Mouse (Mus musculus): ENCODE measurements at regions not wholly inside any gene's neighbourhood (a gene's known extent, or its start where the extent isn't known, plus 50 kb on each side); places are given as distances from the start of the nearest gene placed in this dataset.

- WGBS, result 86% methylated on average over 2 of the region's 2 CpGs
- Histone ChIP-seq H3K4me3 (replicated peaks) (no peak overlapping the region), H3K27ac (replicated peaks) (no peak overlapping the region), H3K9ac (no peak overlapping the region), H3K27me3 (no peaks in the 10 kb centered on the region), H3K4me1 (no peaks in the 10 kb centered on the region; the same call in 1 of the 2 replicates), H3K36me3 (no peaks in the 10 kb centered on the region), H3K9me3 (replicated peaks) (no peaks in the 10 kb centered on the region), H3K4me2 (replicated peaks) (no peak overlapping the region)
- ATAC-seq (ENCODE audit: insufficient number of reproducible peaks, low FRiP score, low TSS enrichment, low read depth), result no peak
Observed at GRCm38 (mm10) chr11:89247991-89248390, 54.1 kb downstream of the Nog start.

GRCm38 (mm10) chr11:89243370-89243769, 58.8 kb downstream of the Nog start:
- H3K36me3 ChIP-seq, result no peaks in the 10 kb centered on the region
- H3K9ac ChIP-seq, result no peak overlapping the region
- no peak overlapping the region for H3K27ac ChIP-seq (replicated peaks)
- no peaks in the 10 kb centered on the region for H3K9me3 ChIP-seq (replicated peaks)
- no peaks in the 10 kb centered on the region for H3K27me3 ChIP-seq
- no peak for ATAC-seq (ENCODE audit: insufficient number of reproducible peaks, low FRiP score, low TSS enrichment, low read depth)
- H3K4me1 ChIP-seq, result peaks cover 7% of the 10 kb centered on the region; the same call in 1 of the 2 replicates
- no peak overlapping the region for H3K4me3 ChIP-seq (replicated peaks)
- 26% methylated on average over 3 of the region's 3 CpGs for WGBS
- H3K4me2 ChIP-seq (replicated peaks), result no peak overlapping the region

DNA sequence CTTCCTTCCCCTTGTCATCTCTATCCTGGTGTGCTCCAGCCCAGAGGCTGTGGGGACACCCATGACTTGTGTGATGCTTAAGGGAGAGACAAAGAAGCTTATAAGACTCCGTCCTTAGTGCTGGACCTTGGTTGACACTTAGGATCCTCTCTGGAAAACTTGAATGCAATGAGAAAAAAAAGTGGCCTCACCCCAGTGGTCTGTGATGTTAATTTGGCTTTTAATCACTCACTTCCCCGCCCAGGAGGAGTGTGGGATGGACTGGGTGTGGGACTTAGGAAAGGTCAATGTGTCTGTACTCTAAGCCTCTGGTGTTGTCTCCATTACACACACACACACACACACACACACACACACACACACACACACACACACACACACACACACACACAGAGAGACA, 60.0 kb downstream of the Nog start:
- Histone ChIP-seq H3K36me3 (no peaks in the 10 kb centered on the region), H3K4me1 (peaks cover 7% of the 10 kb centered on the region; the same call in 1 of the 2 replicates), H3K4me2 (replicated peaks) (no peak overlapping the region), H3K4me3 (replicated peaks) (no peak overlapping the region), H3K27ac (replicated peaks) (no peak overlapping the region), H3K9me3 (replicated peaks) (no peaks in the 10 kb centered on the region), H3K27me3 (no peaks in the 10 kb centered on the region), H3K9ac (no peak overlapping the region)
- whole genome bisulfite sequencing, result 72% methylated on average over 2 of the region's 2 CpGs
- no peak for ATAC-seq (ENCODE audit: insufficient number of reproducible peaks, low FRiP score, low TSS enrichment, low read depth)

- Histone ChIP-seq H3K27me3 (no peaks in the 10 kb centered on the region), H3K9ac (no peak overlapping the region), H3K36me3 (no peaks in the 10 kb centered on the region), H3K27ac (replicated peaks) (no peak overlapping the region), H3K9me3 (replicated peaks) (no peaks in the 10 kb centered on the region), H3K4me1 (peaks cover 7% of the 10 kb centered on the region; the same call in 1 of the 2 replicates), H3K4me3 (replicated peaks) (no peak overlapping the region), H3K4me2 (replicated peaks) (peak overlapping the region; percentile 26; the same call in 1 of the 2 replicates)
- 29% methylated on average over 9 of the region's 9 CpGs for WGBS
- ATAC-seq (ENCODE audit: insufficient number of reproducible peaks, low FRiP score, low TSS enrichment, low read depth), result no peak
Observed at GRCm38 (mm10) chr11:89239891-89240290, 62.2 kb downstream of the Nog start.

DNA sequence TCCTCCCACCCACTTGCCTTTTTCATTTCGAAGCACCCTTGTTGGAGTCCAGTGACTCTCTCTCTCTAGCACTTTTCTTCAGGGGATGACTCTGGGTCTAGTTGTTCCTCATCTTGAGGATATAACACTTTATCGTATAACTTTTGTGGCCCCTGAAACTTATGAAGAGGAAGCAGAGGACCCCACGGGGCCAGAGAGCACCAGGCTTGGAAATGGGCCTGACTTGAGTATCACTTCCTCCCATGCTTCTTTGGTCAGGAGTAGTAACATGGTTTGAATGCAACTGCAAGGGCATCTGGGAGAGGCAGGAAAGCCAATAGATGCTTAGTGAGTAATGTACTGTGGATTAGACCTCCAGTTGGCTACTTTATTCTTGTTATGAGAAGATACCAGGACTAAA, 65.2 kb downstream of the Nog start:
- Histone ChIP-seq H3K36me3 (no peaks in the 10 kb centered on the region), H3K4me2 (replicated peaks) (no peak overlapping the region), H3K9ac (no peak overlapping the region), H3K4me3 (replicated peaks) (no peak overlapping the region), H3K4me1 (peaks cover 7% of the 10 kb centered on the region; the same call in 1 of the 2 replicates), H3K27ac (replicated peaks) (no peak overlapping the region), H3K9me3 (replicated peaks) (no peaks in the 10 kb centered on the region), H3K27me3 (no peaks in the 10 kb centered on the region)
- ATAC-seq (ENCODE audit: insufficient number of reproducible peaks, low FRiP score, low TSS enrichment, low read depth), result no peak
- WGBS, result 88% methylated on average over 3 of the region's 3 CpGs

DNA sequence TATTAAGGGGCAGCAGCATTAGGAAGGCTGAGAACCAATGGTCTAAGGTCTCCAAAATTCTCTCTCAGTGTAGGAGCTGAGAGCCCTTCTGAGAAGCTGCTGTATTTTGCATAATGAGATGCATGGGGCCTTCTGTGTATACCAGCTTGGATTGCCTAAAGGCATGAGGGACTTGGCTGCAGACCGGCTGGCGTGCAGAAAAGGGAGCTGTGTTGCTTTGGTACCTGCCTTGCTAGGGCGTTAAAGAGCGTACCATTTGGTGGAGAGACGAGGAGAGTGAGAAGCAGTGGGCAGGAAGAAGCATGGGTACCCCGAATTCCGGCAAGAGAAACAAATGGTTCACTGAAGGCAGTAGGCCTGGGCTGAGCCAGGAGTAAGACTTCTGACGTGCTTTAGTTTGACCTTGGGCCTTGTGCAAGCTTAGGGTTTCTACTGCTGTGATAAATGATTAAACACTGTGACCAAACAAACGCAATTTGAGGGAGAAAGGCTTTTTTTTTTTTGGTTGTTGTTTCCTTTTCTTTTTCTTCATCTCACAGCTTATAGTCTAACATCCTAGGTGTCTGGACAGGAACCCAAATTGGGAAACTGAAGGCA, 69.2 kb downstream of the Nog start:
- 0 out of 2 replicates have a peak, but pooled peaks cover 5% of the 10 kb centered on the region for H3K4me1 ChIP-seq
- H3K36me3 ChIP-seq, result no peaks in the 10 kb centered on the region
- no peak overlapping the region for H3K9ac ChIP-seq
- no peak overlapping the region for H3K27ac ChIP-seq (replicated peaks)
- H3K4me3 ChIP-seq (replicated peaks), result no peak overlapping the region
- no peaks in the 10 kb centered on the region for H3K27me3 ChIP-seq
- WGBS, result 60% methylated on average over 9 of the region's 9 CpGs
- no peaks in the 10 kb centered on the region for H3K9me3 ChIP-seq (replicated peaks)
- no peak overlapping the region for H3K4me2 ChIP-seq (replicated peaks)
- ATAC-seq (ENCODE audit: insufficient number of reproducible peaks, low FRiP score, low TSS enrichment, low read depth), result no peak

GRCm38 (mm10) chr11:89229726-89230125, 72.4 kb downstream of the Nog start:
- Histone ChIP-seq H3K4me3 (replicated peaks) (no peak overlapping the region), H3K4me2 (replicated peaks) (no peak overlapping the region), H3K9ac (no peak overlapping the region), H3K27me3 (no peaks in the 10 kb centered on the region), H3K9me3 (replicated peaks) (no peaks in the 10 kb centered on the region), H3K4me1 (0 out of 2 replicates have a peak, but pooled peaks cover 5% of the 10 kb centered on the region), H3K27ac (replicated peaks) (no peak overlapping the region), H3K36me3 (no peaks in the 10 kb centered on the region)
- ATAC-seq (ENCODE audit: insufficient number of reproducible peaks, low FRiP score, low TSS enrichment, low read depth), result no peak
- 34% methylated on average over 5 of the region's 5 CpGs for WGBS

DNA sequence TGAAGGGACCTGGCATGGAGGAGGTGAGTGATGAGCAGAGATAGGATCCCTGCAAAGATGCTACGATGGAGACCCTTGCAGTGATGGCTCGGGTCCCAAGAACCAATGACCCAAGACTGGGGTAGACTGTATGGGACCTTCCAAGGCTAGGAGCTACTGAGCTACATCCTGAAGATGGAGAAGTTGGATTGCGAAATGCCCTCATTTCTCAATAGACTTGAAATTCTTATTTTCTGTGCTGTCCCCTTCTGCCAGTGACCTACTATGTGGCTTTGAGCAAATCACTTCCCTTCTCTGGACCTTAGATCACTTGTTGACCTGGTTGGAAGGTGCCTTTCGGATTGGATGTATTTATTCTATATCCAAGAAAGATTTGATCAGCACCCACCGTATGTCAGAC, 88.9 kb downstream of the Nog start:
- WGBS, result 85% methylated on average over 5 of the region's 5 CpGs
- Histone ChIP-seq H3K36me3 (no peaks in the 10 kb centered on the region), H3K4me3 (replicated peaks) (no peak overlapping the region), H3K27ac (replicated peaks) (no peak overlapping the region), H3K27me3 (no peaks in the 10 kb centered on the region), H3K9ac (no peak overlapping the region), H3K4me1 (peaks cover 7% of the 10 kb centered on the region; the same call in 1 of the 2 replicates), H3K9me3 (replicated peaks) (no peaks in the 10 kb centered on the region), H3K4me2 (replicated peaks) (no peak overlapping the region)
- no peak for ATAC-seq (ENCODE audit: insufficient number of reproducible peaks, low FRiP score, low TSS enrichment, low read depth)

GRCm38 (mm10) chr11:89209531-89209950, 92.6 kb downstream of the Nog start:
- Histone ChIP-seq H3K4me3 (replicated peaks) (0 out of 2 replicates have a peak overlapping the region, but pooled peaks have one; percentile 2), H3K9ac (no peak overlapping the region), H3K27ac (replicated peaks) (0 out of 2 replicates have a peak overlapping the region, but pooled peaks have one; percentile 29), H3K4me2 (replicated peaks) (peak overlapping the region; percentile 25), H3K27me3 (no peaks in the 10 kb centered on the region), H3K9me3 (replicated peaks) (no peaks in the 10 kb centered on the region), H3K36me3 (no peaks in the 10 kb centered on the region), H3K4me1 (peaks cover 16% of the 10 kb centered on the region; the same call in 1 of the 2 replicates)
- WGBS, result 10% methylated on average over 11 of the region's 11 CpGs
- ATAC-seq (ENCODE audit: insufficient number of reproducible peaks, low FRiP score, low TSS enrichment, low read depth), result peak; percentile 71

- WGBS, result 25% methylated on average over 6 of the region's 6 CpGs
- Histone ChIP-seq H3K4me3 (replicated peaks) (no peak overlapping the region), H3K9me3 (replicated peaks) (no peaks in the 10 kb centered on the region), H3K27ac (replicated peaks) (no peak overlapping the region), H3K27me3 (no peaks in the 10 kb centered on the region), H3K36me3 (no peaks in the 10 kb centered on the region), H3K4me1 (peaks cover 16% of the 10 kb centered on the region; the same call in 1 of the 2 replicates), H3K4me2 (replicated peaks) (no peak overlapping the region), H3K9ac (no peak overlapping the region)
- no peak for ATAC-seq (ENCODE audit: insufficient number of reproducible peaks, low FRiP score, low TSS enrichment, low read depth)
Observed at GRCm38 (mm10) chr11:89209072-89209471, 93.1 kb downstream of the Nog start.

- Histone ChIP-seq H3K4me1 (peaks cover 16% of the 10 kb centered on the region; the same call in 1 of the 2 replicates), H3K36me3 (no peaks in the 10 kb centered on the region), H3K4me2 (replicated peaks) (no peak overlapping the region), H3K9ac (no peak overlapping the region), H3K27me3 (no peaks in the 10 kb centered on the region), H3K9me3 (replicated peaks) (no peaks in the 10 kb centered on the region), H3K27ac (replicated peaks) (no peak overlapping the region), H3K4me3 (replicated peaks) (no peak overlapping the region)
- ATAC-seq (ENCODE audit: insufficient number of reproducible peaks, low FRiP score, low TSS enrichment, low read depth), result no peak
- 26% methylated on average over 3 of the region's 3 CpGs for WGBS
Observed at GRCm38 (mm10) chr11:89206788-89207187, 95.3 kb downstream of the Nog start.
